Mouse (Mus musculus) embryonic facial prominence, embryonic 11.5 days (tissue): ENCODE results near the gene Sart3. TPM values are rescaled to one million over a fixed set of nuclear protein-coding genes. Genes with fewer than 3 reads are reported as not detected.

Experiments used
- ATAC-seq: fragments of 200-750 bp; cut with Nextera tagmentation; replicated peaks from 2 replicates; pipeline ENCODE4 v1.8.0; 2017; ENCODE audit warnings: low read depth; ENCODE audit not compliant: insufficient number of reproducible peaks, low FRiP score, low TSS enrichment
- DNase-seq: peaks from one replicate; pipeline ENCODE4 v3.0.0-alpha.2; 2015; ENCODE audit warnings: low spot score
- H3K27ac ChIP-seq: fragments of 300-500 bp; sonication (generic); replicated peaks from 2 replicates; pipeline ENCODE4 v1.5.1; 2014; ENCODE audit warnings: mild to moderate bottlenecking, low read depth, low read length, control low read depth
- H3K27me3 ChIP-seq: fragments of 300-500 bp; sonication (generic); 2 replicates; pipeline ENCODE4 v1.6.1; 2014; ENCODE audit warnings: mild to moderate bottlenecking, low read length, moderate library complexity, mixed read lengths; ENCODE audit not compliant: control insufficient read depth, insufficient read depth
- H3K36me3 ChIP-seq: fragments of 300-500 bp; sonication (generic); replicated peaks from 2 replicates; pipeline ENCODE4 v1.6.1; 2014; ENCODE audit warnings: low read depth, mild to moderate bottlenecking, low read length, moderate library complexity, mixed read lengths; ENCODE audit not compliant: control insufficient read depth, insufficient read depth
- H3K4me1 ChIP-seq: fragments of 300-500 bp; sonication (generic); 2 replicates; pipeline ENCODE4 v1.6.1; 2014; ENCODE audit warnings: low read length, mixed read lengths; ENCODE audit not compliant: control insufficient read depth, insufficient read depth
- H3K4me2 ChIP-seq: fragments of 300-500 bp; sonication (generic); 2 replicates; pipeline ENCODE4 v1.6.1; 2014; ENCODE audit warnings: low read depth, mild to moderate bottlenecking, control low read depth, low read length, moderate library complexity
- H3K4me3 ChIP-seq: fragments of 300-500 bp; sonication (generic); 2 replicates; pipeline ENCODE4 v1.5.1; 2014; ENCODE audit warnings: low read depth, low read length, control low read depth
- H3K9ac ChIP-seq: fragments of 300-500 bp; sonication (generic); replicated peaks from 2 replicates; pipeline ENCODE4 v1.6.1; 2014; ENCODE audit warnings: mild to moderate bottlenecking, control low read depth, low read length
- H3K9me3 ChIP-seq: fragments of 300-500 bp; sonication (generic); replicated peaks from 2 replicates; pipeline ENCODE4 v1.6.1; 2016; ENCODE audit warnings: mild to moderate bottlenecking, low read length, inconsistent platforms, mixed read lengths; ENCODE audit not compliant: control insufficient read depth
- WGBS: fragments of 180-500 bp; shearing (Covaris S2); extraction: QIAGEN DNeasy Blood & Tissue Kit; methylation state at CpG from one replicate; pipeline ENCODE4 v1.1.7; 2014; 5-methylcytosine and 5-hydroxymethylcytosine counted together
- polyA plus RNA-seq: library from polyadenylated mRNA; unstranded; fragments of >200 nt; fragmentation: Nextera tagmentation; extraction: Ambion mirVana; gene quantifications from 2 replicates; pipeline ENCODE4 v1.2.1, GENCODE M21; 2014

Sart3 gene
- polyA plus RNA-seq, 1 experiment from 2014 or later, result 55.4 TPM

DNA sequence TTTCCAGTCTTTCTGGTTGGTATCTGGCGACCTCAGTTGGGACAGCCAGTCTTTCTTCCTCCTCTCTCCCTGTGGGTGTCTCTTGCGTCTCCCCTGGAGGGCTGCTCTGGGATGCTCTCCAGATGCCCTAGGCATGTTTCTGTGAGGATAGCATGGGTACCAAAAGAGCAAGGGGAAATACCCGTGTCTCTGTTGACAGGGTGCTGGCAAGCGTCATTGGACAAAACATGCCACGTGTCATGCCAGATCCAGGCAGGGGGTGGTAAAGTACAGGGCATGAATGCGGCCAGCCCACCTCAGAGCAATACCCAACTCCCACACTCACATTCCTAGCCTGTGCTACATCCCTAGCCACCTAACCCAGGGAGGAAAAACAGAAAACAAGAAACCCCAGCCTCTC lies 45.7 kb downstream of the Sart3 start:
- Histone ChIP-seq H3K4me1 (no peaks in the 10 kb centered on the region), H3K27me3 (no peaks in the 10 kb centered on the region), H3K4me3 (no peak overlapping the region), H3K9me3 (no peaks in the 10 kb centered on the region), H3K9ac (no peak overlapping the region), H3K27ac (no peak overlapping the region), H3K4me2 (no peak overlapping the region), H3K36me3 (no peaks in the 10 kb centered on the region)
- WGBS, result 86% methylated on average over 6 of the region's 6 CpGs
- DNase-seq, result no peak
- no peak for ATAC-seq

DNA sequence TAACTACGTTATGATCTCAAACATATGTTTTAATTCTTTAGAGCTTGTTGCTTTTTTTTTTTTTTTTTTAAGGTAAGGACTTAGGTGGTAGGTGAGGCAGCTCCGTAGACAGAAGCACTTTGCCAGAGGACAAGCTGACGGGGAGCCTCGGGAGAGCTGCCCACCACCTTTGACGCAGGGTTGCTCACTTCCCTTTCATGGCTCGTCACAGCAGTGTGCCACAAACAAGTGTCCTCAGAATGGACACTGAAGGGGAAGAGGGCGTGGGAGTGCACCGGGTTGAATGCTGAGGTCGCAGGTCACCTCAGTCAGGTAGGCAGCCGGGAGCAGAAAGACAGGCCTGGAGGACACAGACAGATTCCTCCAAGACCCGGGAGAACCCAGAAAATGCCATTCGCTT lies 46.9 kb downstream of the Sart3 start:
- no peaks in the 10 kb centered on the region for H3K27me3 ChIP-seq
- H3K4me2 ChIP-seq, result no peak overlapping the region
- no peak overlapping the region for H3K27ac ChIP-seq
- no peaks in the 10 kb centered on the region for H3K9me3 ChIP-seq
- no peaks in the 10 kb centered on the region for H3K36me3 ChIP-seq
- H3K4me1 ChIP-seq, result no peaks in the 10 kb centered on the region
- no peak overlapping the region for H3K4me3 ChIP-seq
- 67% methylated on average over 12 of the region's 12 CpGs for WGBS
- no peak overlapping the region for H3K9ac ChIP-seq
- no peak for ATAC-seq
- no peak for DNase-seq

DNA sequence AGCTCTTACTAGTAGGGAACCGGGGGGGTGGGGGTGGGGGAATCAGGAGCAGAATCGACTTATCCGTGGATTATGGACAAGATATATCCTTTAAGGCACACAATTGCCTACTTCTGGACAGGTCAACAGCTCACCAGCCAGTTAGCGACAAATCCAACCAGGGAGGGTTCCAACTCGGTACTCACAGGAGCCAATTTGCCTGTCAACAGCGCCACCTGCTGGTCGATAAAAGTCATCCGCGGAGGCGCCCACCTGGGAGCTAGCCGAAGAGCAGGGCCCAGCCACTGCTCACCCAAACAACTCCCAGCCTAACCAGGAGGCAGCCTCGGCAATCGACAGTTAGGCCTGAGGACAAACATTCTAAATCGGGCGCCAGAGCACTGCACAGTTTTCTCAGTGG lies 47.9 kb downstream of the Sart3 start, which contains the start of gene 1700069L16Rik:
1700069L16Rik (minus strand) TSS at position 327 of the 400 bp plus-strand sequence.
- Histone ChIP-seq H3K9ac (no peak within 1 kb of the TSS), H3K4me3 (no peak within 1 kb of the TSS), H3K9me3 (no peaks in the 10 kb centered on the region), H3K27ac (no peak within 1 kb of the TSS), H3K27me3 (no peaks in the 10 kb centered on the region), H3K4me1 (no peaks in the 10 kb centered on the region), H3K4me2 (no peak within 1 kb of the TSS), H3K36me3 (no peaks in the 10 kb centered on the region)
- DNase-seq (peak; percentile 92), ATAC-seq (peak; percentile 65; the same call in 1 of the 2 replicates)
- WGBS, result 4% methylated on average over 15 of the region's 15 CpGs

DNA sequence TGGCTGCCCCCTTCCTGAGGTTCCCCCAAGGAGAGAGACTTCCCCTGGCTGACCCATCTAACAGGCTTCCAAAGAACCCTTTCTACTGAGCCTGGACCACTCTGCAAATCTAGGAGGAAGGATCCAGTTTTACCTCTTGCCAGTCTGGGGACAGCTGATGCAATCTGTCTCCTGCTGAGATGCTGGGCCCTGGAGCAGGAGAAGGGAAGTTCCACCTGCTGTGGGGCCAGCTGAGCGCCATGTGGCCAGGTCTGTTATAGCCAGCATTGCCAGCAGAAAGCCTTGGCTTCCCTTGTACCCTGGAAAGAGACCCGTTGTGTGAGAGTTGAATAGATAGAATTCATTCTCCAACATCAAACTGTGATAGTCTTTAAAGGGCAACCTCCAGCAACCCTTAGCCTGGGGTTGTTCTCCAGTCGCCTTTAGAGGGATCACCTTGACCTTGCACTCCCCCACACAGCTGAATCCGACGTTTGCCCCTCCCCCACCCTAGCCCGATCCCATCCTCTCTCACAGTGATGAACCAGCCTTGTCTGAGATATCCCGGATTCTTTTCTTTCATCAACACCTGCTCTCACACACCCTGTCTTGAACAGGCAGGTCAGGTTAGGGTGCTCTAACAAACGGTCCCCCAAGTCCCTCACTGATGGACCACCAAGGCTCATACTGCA lies 48.6 kb downstream of the Sart3 start:
- no peak overlapping the region for H3K27ac ChIP-seq
- no peaks in the 10 kb centered on the region for H3K27me3 ChIP-seq
- H3K4me1 ChIP-seq, result no peaks in the 10 kb centered on the region
- ATAC-seq (no peak), DNase-seq (no peak)
- no peaks in the 10 kb centered on the region for H3K36me3 ChIP-seq
- WGBS, result 36% methylated on average over 8 of the region's 8 CpGs
- H3K9ac ChIP-seq, result no peak overlapping the region
- H3K4me3 ChIP-seq, result no peak overlapping the region
- H3K9me3 ChIP-seq, result no peaks in the 10 kb centered on the region
- no peak overlapping the region for H3K4me2 ChIP-seq

DNA sequence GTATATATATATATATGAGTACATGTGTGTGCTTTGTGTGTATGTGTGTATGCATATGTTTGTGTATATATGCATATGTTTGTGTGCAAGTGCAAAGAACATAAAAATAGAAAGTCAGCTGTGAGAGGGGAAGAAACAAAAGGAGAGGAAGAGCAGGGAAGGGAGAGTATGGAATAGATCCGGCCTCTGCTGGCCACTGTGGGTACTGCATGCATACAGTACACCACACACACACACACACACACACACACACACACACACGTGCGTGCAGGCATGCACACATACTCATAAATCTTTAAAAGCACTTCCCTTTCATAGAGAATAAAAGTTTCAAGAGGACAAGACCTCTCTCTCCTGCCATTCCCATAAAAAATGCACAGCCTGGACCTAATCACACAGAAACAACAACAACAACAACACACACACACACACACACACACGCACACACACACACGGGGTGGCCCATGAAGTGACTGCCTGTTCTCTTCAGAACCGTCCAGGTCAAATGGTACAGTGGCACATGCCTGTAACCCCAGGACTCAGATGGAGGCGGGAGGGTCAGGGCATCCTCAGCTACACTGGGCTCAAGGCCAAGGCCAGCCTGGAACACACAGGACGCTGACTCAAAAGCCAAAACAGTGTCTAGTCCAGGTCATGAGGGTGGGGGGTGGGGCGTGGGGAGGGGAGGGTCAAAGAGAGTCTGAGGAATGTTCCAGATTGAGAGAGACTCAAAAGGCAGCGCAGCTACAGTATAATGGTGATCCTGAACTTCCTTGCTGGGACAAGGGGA lies 49.9 kb downstream of the Sart3 start:
- WGBS, result 87% methylated on average over 10 of the region's 10 CpGs
- DNase-seq (no peak), ATAC-seq (no peak)
- no peaks in the 10 kb centered on the region for H3K27me3 ChIP-seq
- no peak overlapping the region for H3K27ac ChIP-seq
- H3K9me3 ChIP-seq, result no peaks in the 10 kb centered on the region
- H3K4me1 ChIP-seq, result no peaks in the 10 kb centered on the region
- H3K36me3 ChIP-seq, result no peaks in the 10 kb centered on the region
- no peak overlapping the region for H3K9ac ChIP-seq
- no peak overlapping the region for H3K4me2 ChIP-seq
- H3K4me3 ChIP-seq, result no peak overlapping the region

DNA sequence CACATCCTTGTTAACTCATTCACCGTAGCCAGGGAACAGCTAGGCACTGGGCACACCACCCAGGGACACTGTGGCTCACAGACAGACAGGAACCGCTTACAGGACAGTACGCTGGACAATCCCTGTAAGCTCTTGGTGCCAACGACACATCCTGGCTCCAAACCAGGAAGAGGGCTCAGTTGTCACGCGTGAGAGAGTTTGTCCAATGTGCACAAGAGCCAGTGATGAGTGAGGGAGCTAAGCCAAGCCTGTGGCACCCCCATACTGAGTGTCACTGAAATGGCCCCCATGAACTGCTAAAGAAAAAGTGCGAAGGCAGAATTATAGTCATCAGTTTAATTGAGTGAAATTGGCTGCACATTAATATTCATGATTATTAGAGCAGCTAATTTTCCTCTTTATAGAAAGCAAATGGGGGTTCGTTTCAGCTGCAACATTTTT lies 53.1 kb downstream of the Sart3 start:
- WGBS, result 90% methylated on average over 8 of the region's 8 CpGs

DNA sequence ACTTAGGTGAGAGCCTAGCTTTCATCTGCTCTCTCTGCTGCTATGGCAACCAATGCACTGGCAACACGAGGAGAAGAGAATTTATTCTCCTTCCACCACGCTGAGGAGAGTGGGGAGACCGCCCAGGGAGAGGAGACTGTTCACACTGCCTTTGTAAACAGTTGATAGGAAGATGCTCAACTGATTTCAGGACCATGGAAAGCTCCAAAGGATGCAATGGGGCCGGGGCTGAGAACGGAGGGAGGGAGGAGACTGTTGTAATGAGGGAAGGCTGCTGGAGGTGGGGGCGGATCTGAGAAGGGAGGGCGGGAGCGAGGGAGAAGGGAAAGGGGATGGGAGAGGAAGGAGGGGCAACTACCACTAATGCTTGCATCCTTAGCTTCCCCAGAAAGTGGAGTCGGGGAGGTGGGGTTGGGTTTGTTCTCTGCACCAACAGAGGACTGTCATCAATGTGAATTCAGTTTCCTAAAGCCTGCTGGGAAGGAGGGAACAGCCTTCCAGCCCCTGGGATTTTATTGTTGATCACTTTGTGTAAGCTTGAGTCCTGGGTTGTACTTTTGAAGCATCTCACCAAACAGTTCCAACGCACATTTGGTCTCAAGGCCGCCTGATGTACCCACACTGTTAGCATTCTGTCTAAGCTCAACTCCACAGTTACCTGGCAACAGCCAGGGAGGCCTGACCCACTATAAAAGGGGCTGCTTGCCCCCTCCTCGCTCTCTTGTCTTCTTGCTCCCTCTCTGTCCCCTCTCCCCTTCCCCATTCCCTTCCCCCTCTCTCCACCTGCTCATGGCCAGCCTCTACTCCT lies 55.5 kb downstream of the Sart3 start:
- ATAC-seq (0 out of 2 replicates have a peak, but pooled peaks have one; percentile 56), DNase-seq (peak; percentile 93)
- 11% methylated on average over 12 of the region's 12 CpGs for WGBS
- no peaks in the 10 kb centered on the region for H3K4me1 ChIP-seq
- no peaks in the 10 kb centered on the region for H3K9me3 ChIP-seq
- H3K27ac ChIP-seq, result no peak overlapping the region
- no peak overlapping the region for H3K4me3 ChIP-seq
- no peak overlapping the region for H3K4me2 ChIP-seq
- H3K36me3 ChIP-seq, result no peaks in the 10 kb centered on the region
- H3K9ac ChIP-seq, result no peak overlapping the region
- no peaks in the 10 kb centered on the region for H3K27me3 ChIP-seq

More for the DNA sequence above, 53.1 kb downstream of the Sart3 start:
- no peak overlapping the region for H3K4me3 ChIP-seq
- no peak overlapping the region for H3K9ac ChIP-seq
- ATAC-seq (no peak), DNase-seq (no peak)
- H3K4me1 ChIP-seq, result no peaks in the 10 kb centered on the region
- no peaks in the 10 kb centered on the region for H3K27me3 ChIP-seq
- no peak overlapping the region for H3K27ac ChIP-seq
- H3K36me3 ChIP-seq, result no peaks in the 10 kb centered on the region
- no peaks in the 10 kb centered on the region for H3K9me3 ChIP-seq
- no peak overlapping the region for H3K4me2 ChIP-seq
